Mouse (Mus musculus): ENCODE measurements at regions not wholly inside any gene's neighbourhood (a gene's known extent, or its start where the extent isn't known, plus 50 kb on each side); places are given as distances from the start of the nearest gene placed in this dataset.
"Not testable (repeated sequence)": the region's sequence is repeated elsewhere in the genome, so short reads cannot be mapped to it uniquely, and the experiment has no call there.

- intact Hi-C loops (cut with DNase I), result loop anchor here (2.0 kb wide), 1 partner anchor 15 kb away; no protein-coding TSS in a partner anchor
- DNase-seq (ENCODE audit: low spot score in 2 of 2), result no peak
Measured at GRCm38 (mm10) chr14:19327321-19327720, 91.4 kb downstream of the Gm21738 start.

DNA sequence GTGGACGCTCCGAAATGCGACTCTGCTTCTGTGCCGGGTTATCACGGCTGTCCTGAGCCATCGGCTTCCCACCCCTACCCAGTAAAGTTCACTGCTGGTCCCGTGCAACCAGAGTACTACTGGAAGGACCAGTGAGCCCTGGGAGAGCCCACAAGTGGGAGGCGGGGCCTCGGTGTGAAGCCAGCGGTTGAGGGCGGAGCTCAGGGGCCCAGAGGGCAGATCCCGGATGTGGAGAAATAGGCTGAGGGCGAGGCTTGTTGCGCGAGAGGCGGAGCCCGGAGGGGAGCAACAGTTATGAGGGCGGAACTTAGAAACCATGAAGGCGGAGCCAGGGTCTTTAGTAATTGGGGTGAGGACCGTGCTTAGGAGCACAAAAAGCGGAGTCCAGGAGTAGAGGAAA lies 107.1 kb downstream of the Gm21738 start:
- no peak for DNase-seq (ENCODE audit: low spot score in 2 of 2)
- intact Hi-C loops (cut with DNase I), result no loop called here

- DNase-seq (ENCODE audit: low spot score in 2 of 2); intact Hi-C loops (cut with DNase I): not testable (repeated sequence)
Measured at GRCm38 (mm10) chr14:19302859-19303258, 115.9 kb downstream of the Gm21738 start.

- intact Hi-C loops (cut with DNase I), result no loop called here
- no peak for DNase-seq (ENCODE audit: low spot score in 2 of 2)
Measured at GRCm38 (mm10) chr14:19279096-19279495, 139.6 kb downstream of the Gm21738 start.

DNA sequence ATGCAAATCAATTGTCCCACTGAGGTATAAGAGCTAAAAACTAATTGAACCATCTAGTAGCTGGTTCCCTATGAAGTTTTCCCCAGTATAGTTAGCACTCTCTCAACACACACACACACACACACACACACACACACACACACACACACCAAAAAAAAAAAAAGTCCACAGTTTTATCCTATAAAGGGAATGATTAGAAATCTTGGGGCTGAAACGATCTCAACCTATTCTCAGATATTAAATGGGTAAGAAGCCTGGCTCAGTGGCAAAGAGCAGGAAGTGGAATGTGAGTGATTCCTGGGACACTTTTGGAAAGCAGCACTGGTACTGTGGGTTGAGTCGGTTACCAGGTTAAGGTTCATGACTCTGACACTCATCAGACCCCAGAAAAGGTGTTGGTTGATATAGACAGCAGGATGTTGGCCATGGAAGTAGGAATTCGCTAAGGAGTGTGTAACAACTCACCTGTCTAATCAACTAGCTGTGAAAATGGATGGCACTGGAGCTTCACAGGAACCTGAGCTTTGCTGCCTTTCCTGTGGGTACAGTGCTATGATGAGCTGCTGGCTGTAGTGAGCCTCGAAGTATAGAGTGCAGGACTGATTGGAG lies 140.8 kb downstream of the Gm21738 start:
- intact Hi-C loops (cut with DNase I), result no loop called here
- DNase-seq (ENCODE audit: low spot score in 2 of 2), result peak; percentile 12 to 19
